Mouse (Mus musculus) skeletal muscle tissue, adult 2 months (tissue): ENCODE data around the gene Snrpb2.

Source experiments
- DNase-seq: peaks from one replicate; pipeline ENCODE4 v3.0.0-alpha.2; 2012; ENCODE audit warnings: low read depth, low spot score

The Snrpb2 gene

DNA sequence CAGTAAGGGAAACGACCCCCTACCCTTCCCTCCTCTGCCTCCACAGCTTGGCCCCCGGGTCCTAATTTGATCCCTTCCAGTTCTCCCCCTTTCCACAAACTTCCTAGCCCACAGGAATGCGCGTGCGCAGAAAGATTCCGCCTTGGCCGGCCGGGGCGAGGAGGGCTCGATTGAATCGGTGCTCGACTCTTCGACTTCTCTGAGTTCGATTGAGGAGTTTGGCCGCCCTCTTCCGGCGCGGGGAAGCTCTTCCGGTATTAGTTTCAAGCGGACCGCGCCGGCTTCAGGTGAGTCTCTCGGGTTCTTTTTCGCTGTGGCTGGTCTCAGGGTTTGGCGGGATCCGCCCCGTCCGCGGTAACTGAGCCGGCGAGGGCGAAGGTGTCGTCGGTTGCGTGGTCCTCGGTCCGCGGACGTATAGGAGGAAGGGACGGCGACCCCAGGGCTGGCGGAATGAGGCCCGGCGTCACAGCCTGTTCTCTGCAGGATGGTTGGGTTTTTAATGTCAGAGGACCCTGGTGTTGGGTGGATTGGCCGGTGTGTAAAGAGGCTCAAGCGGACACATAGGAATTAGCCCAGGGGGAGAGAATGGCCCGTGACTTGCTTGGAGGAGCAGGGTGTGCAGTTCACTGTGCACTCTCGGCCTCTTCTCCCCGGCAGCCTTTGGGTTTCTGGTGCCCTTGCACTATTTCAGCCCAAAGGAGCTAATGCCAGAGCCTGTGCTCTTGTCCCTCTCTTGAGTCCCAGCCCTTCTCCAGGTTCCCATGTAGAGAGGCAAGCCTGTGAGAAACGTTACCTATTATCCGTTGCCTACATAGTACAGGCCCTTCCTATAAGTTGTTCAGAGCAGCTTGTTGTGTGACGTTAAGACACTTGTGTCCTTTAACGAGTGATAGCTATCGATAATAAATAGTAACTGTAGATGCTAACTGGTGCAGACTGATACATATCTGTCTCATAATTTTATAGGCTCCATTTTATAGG is at the start of gene Snrpb2:
Gene Snrpb2, plus strand, starts transcription at position 228 of the 981 bp plus-strand sequence.
- DNase-seq, result peak; percentile 81

DNA sequence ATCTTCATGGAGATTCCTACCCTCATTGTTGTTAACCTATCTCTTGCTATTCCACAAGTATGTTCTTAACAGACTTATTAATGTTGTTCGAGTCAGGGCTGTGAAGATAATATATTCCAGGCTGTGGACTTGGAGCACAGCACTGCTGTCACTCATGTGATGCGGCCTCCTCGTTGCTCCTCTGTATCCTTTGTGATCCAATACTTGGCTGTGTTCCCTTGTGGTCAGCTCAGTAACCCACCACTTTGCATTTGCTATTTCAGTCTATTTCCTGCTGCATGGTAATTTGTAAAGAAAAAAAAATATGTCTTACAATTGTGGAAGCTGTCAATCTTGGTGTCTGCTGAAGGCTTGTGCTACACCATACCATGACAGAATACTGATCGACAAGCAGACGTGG is 49.8 kb upstream of the Snrpb2 start:
- DNase-seq, result peak; percentile 1

DNA sequence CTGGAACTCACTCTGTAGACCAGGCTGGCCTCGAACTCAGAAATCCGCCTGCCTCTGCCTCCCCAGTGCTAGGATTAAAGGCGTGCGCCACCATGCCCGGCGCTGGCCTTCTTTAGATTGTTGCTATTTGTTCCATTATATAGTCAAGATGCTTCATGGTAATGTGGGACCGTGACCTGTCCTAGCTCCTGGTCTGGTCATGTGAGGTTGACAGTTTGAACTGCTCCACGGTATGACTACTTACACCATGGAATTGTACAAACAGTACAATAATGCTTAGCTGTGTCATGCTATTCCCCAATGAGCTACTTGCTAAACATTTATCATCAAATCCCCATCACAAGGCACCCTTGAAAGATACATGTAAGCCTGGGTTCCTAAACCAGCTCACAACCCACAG is 44.8 kb upstream of the Snrpb2 start:
- DNase-seq, result no peak

- no peak for DNase-seq
Measured at GRCm38 (mm10) chr2:143018591-143019130, 44.2 kb upstream of the Snrpb2 start.

DNA sequence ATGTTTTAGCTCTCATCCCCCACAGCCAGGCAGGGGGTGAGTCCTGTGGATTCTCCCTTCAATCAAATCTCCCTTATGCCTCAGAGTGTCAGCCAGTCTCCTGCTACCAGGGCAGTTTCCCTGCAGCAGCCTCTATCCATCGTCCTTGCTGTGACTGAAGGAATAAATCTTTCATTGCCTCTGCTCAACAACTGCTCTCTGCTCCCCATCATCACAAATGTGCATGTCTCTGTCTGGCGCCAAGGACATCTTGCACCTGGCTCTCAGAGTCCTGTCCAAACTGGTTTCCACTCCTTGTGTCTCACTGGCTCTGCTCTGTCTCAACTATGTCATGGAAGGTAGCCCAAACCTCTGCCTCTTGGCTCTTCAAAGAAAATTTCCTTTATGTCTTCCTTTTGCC is 43.1 kb upstream of the Snrpb2 start:
- no peak for DNase-seq

GRCm38 (mm10) chr2:143023331-143023730 is 39.5 kb upstream of the Snrpb2 start:
- no peak for DNase-seq

DNA sequence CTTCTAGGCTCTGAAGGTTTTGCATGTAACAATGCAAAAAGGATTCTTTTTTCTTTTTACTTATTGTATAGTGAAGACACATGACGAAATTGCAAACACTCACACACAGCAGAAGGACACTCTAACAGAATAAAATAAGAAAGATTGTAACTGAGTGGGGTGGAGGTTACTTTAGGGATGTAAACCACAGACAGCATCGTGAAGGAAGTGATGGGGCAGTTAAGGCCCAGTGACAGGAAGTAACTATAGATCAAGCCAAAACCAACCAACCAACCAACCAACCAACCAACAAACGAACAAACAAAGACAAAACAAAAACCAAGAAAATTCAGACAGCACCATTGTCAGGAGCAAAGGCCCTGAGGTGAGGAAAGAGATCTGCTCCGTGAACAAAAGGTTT is 38.6 kb upstream of the Snrpb2 start:
- no peak for DNase-seq

- no peak for DNase-seq
Measured at GRCm38 (mm10) chr2:143031283-143031682, 31.6 kb upstream of the Snrpb2 start.

DNA sequence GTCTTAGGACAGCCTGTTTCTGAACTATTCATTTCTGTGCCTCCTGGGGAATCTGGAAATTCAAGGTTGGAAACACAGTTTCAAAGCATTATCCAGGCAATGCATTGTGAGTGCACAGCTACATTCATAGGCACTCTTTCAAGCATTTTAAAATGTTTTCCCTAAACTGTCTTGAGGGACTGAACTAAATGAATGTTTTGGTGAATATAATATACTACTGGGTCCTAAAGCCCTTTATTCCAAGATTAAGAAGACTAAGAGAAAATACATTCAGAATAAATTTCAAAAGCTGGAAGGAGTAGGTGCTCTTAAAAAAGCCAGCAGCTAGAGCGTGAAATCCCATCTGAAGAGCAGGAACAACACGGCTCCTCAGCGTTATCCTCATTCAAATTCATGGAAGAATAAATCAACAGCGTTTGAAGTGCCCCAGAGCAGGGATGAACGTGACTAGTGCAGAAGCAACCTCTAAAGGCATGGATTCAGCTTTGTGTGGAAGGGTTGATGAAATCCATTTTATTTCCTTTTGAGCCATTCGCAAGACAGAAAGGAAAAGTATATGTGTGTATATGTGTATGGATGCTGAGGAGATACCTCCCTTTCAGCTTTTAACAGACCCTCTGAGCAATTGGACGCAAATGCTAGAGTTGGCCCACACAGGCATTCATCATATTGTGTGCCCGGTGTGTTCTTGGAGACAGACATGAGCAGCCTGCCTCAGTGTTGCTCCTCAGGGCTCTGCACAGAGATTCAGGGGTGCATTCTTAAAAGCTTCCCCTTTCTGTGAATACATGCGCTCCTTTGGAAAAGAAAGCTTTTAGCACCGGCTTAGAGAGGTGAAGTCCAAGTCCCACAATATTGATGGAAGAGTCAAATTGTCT is 30.2 kb upstream of the Snrpb2 start:
- no peak for DNase-seq

DNA sequence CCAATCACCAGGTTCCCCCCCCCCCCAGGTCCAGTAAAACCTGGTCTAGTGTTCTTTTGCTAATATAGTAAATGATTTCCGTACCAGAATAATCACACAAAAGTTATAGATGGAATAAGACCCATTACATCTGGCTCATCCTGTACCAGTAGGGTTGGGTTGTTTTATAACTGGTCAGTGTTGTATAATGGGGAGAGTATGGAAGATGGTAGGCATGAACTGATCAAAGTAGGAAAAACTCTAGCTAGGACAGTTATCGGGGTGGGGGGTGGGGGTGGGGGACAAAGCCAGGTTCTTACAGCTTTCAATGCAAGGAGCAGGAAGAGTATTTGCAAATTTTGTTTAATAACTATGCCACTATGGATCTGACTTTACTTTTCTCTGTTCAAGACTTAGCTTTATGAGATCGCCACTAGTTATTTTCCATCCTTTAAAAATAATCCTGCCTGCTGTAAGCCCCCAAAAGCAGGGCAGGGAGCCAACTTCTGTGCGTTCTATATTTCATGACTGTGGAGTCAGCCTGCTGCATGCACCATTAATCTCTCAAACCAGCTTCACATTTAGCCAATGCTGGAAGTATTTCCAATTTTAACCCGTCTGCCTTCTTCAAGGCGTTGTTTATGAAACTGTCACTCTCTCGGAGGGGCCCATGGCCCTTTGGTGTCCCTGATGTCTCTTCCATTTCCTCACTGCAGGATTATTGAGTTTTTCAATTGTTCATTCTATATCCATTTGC is 28.3 kb upstream of the Snrpb2 start:
- DNase-seq, result no peak

- peak; percentile 8 for DNase-seq
Measured at GRCm38 (mm10) chr2:143035086-143035593, 27.7 kb upstream of the Snrpb2 start.

DNA sequence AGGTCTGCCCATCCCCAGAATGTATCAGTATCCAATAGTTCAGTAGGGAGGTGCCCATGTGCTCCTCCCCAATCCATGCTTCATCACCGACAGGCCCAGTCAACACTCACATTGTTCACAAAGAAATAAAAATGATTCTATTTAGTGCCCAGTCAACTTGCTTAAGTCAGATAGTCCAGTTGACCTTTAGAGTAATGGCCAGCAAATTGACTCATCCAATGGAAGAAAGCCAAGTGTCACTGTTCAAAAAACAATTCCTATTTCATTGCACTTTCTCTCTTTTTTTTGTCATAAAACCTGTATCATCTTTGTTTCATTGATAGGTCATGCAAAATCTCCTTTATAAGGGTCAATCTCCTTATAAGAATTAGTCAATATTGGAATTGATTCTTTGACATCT is 21.2 kb upstream of the Snrpb2 start:
- DNase-seq, result no peak

DNA sequence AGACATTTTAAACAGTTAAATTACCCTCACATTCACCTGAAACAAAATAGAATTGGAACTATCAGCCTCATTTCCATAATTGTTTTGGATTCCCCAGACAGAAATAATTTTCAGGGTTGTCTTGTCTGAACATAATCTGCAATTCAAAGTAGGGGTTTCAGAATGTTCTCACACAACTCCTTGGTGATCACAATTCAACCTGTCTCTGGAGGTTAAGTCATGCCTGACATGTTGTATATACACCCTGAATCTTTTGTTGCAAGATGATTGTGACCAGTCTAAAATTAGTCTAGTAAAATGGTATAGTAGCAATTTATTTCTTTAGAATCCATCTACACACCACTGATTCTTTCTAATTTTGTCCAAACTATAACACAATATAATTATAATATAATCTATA is 7.6 kb upstream of the Snrpb2 start:
- DNase-seq, result no peak

DNA sequence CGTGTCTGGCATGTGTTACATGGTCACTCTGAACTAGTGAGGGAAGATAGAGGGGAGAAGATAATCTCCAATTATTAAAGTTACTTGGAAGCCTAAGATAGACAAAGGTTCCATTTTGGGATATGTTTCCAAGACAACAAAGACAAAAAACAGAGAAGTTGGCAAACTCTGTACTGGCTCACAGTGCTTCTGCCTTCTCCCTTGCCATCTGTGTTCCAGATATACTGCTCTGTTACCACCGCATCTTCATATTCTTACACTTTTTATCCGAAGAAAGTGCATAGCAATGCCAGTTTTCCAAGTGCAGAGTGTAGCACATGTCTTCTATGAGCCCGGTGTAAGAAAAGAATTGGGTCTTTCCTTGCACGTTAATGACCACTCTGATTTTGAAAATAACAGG is 6.1 kb upstream of the Snrpb2 start:
- no peak for DNase-seq

GRCm38 (mm10) chr2:143062432-143062811 is 417 bp upstream of the Snrpb2 start:
- no peak for DNase-seq

- no peak for DNase-seq
Measured at GRCm38 (mm10) chr2:143065914-143066313, 3.1 kb downstream of the Snrpb2 start.

DNA sequence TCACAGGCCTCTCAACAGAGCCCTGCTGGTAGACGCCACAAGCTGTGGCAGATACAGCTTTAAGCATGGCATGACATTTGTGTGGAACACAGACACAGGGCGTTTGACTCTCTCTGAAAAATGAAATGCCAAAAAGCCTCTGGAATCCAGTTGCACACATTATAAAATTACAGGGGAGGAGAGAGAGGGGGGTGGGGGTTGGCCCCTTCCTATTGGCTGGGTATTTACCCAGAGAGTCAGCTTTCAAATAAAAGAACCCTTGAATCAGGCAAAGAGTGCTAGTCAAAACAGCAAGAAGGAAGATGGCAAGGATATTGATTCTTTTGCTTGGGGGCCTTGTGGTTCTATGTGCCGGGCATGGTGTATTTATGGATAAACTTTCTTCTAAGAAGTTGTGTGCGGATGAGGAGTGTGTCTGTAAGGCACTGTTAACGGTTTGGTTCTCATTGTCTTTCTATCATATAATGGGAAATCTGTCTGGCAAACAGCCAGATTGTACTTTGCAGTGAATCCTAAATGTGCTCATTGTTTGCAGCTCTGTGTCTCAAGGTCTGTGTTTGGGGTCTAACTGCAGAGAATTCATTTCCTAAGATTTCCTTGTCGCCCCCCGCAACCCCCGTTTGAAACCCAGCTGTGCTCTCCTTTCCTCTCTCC is 15.5 kb downstream of the Snrpb2 start, which contains the start of gene Otor:
Gene Otor, plus strand, starts transcription at position 276 of the 654 bp plus-strand sequence.
- no peak for DNase-seq

DNA sequence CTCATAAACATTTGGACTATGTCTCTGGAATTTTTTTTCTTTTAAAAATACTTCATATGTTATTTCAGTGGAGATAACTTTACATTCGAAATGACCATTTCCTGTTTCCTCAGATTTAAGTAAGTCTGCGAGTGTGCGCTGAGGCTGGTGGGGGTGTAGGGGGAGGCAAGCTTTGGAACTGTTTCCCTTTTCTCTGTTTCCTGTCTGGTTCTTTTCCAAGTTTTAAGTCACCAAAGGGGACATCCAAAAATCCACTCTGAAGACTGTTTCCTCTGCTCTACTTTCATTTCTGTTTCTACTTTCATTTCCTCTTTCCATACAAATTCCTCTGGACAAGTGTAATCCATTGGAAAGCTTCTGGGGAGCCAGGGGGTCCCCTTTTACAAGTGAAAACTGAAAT is 18.9 kb downstream of the Snrpb2 start:
- peak; percentile 22 for DNase-seq

GRCm38 (mm10) chr2:143084852-143085397 is 22.1 kb downstream of the Snrpb2 start:
- no peak for DNase-seq

- DNase-seq, result no peak
Measured at GRCm38 (mm10) chr2:143089866-143090265, 27.0 kb downstream of the Snrpb2 start.
